10 mouse cellular contexts compared by ENCODE assay signal in genomic region chr12:76552321-76552720, GRCm38 (mm10). TPM values are rescaled to one million over a fixed set of nuclear protein-coding genes. Genes with fewer than 3 reads are reported as not detected.
DNase-seq lines count a peak whose midpoint lies in the region; ATAC-seq and TF ChIP-seq lines count a peak whose summit lies in the region.
"Had no signal": no experiment of that assay in that cellular context is flagged by ENCODE, and none has a peak within 500 bp of the region (broad histone marks: within the 10 kb centered on the region; RNA-seq: fewer than 3 reads in every experiment).

No protein-coding gene starts in this region.

- no peak for DNase-seq in limb, embryonic 10.5 days (ENCODE audit: low spot score)
- DNase-seq in kidney, adult 9 months = peak; percentile 58
- DNase-seq in thymus, postnatal 14 days = no peak
- DNase-seq in cerebellum, postnatal 14 days = no peak
- DNase-seq in forebrain, embryonic 14.5 days (ENCODE audit: low spot score) = no peak

- no peaks in the 10 kb centered on the region for H3K36me3 ChIP-seq in limb, embryonic 13.5 days
- no peaks in the 10 kb centered on the region for H3K36me3 ChIP-seq in limb, embryonic 10.5 days
- H3K36me3 ChIP-seq in small intestine, adult 2 months (ENCODE audit: control insufficient read depth, insufficient read depth, low read length) = peaks cover 1% of the 10 kb centered on the region; the same call in 1 of the 2 replicates
- no peaks in the 10 kb centered on the region for H3K36me3 ChIP-seq in forebrain, embryonic 14.5 days (ENCODE audit: control insufficient read depth, insufficient read depth, low read length)

- peaks cover 48% of the 10 kb centered on the region for H3K4me1 ChIP-seq in limb, embryonic 13.5 days
- H3K4me1 ChIP-seq in limb, embryonic 10.5 days = peaks cover 43% of the 10 kb centered on the region
- peaks cover 46% of the 10 kb centered on the region for H3K4me1 ChIP-seq in small intestine, adult 2 months (ENCODE audit: control insufficient read depth, insufficient read depth, insufficient read length, low read length)
- peaks cover 6% of the 10 kb centered on the region for H3K4me1 ChIP-seq in forebrain, embryonic 14.5 days (ENCODE audit: control insufficient read depth, insufficient read depth, low read length)

- H3K27ac ChIP-seq in limb, embryonic 13.5 days = no peak overlapping the region
- H3K27ac ChIP-seq in limb, embryonic 10.5 days = no peak overlapping the region
- H3K27ac ChIP-seq in small intestine, adult 2 months (ENCODE audit: insufficient read depth, low read depth, low read length) = peak overlapping the region; percentile 69
- no peak overlapping the region for H3K27ac ChIP-seq in forebrain, embryonic 14.5 days (ENCODE audit: low read depth, low read length)

- no peak for TF ChIP-seq POLR2A in small intestine, adult 2 months (IDR thresholded peaks at IDR 0.05; ENCODE audit: low read depth, low read length)

- peak overlapping the region; percentile 32; the same call in 1 of the 2 replicates for H3K9ac ChIP-seq in limb, embryonic 13.5 days
- H3K9ac ChIP-seq in forebrain, embryonic 14.5 days (ENCODE audit: low read length) = no peak overlapping the region

- H3K4me2 ChIP-seq in limb, embryonic 13.5 days (replicated peaks) = no peak overlapping the region
- H3K4me2 ChIP-seq in forebrain, embryonic 14.5 days (ENCODE audit: low read length) = no peak overlapping the region

- H3K9me3 ChIP-seq in limb, embryonic 13.5 days = no peaks in the 10 kb centered on the region
- no peaks in the 10 kb centered on the region for H3K9me3 ChIP-seq in limb, embryonic 10.5 days (replicated peaks)
- no peaks in the 10 kb centered on the region for H3K9me3 ChIP-seq in forebrain, embryonic 14.5 days (replicated peaks; ENCODE audit: control insufficient read depth, low read length)

- H3K4me3 ChIP-seq in limb, embryonic 13.5 days = no peak overlapping the region
- H3K4me3 ChIP-seq in limb, embryonic 10.5 days = no peak overlapping the region
- H3K4me3 ChIP-seq in small intestine, adult 2 months (ENCODE audit: low read depth, low read length) = no peak overlapping the region
- H3K4me3 ChIP-seq in forebrain, embryonic 14.5 days (ENCODE audit: low read depth, low read length) = no peak overlapping the region
- H3K4me3 ChIP-seq: erythroblast, embryonic 14.5 days had no signal

- no peak for TF ChIP-seq CTCF in small intestine, adult 2 months (IDR thresholded peaks at IDR 0.05; ENCODE audit: extremely low read depth, insufficient read length, insufficient replicate concordance, low read depth, low read length)

- WGBS in limb, embryonic 13.5 days = 53% methylated on average over 8 of the region's 8 CpGs
- 84% methylated on average over 8 of the region's 8 CpGs for WGBS in limb, embryonic 10.5 days
- WGBS in small intestine, adult 2 months = 8% methylated on average over 8 of the region's 8 CpGs
- WGBS in forebrain, embryonic 14.5 days = 79% methylated on average over 8 of the region's 8 CpGs

- ATAC-seq in limb, embryonic 13.5 days (ENCODE audit: low FRiP score, low read depth) = peak; percentile 29; the same call in 1 of the 2 replicates
- ATAC-seq in common myeloid progenitor, adult 5-6 weeks (replicated peaks; ENCODE audit: low read depth, poor library complexity, severe bottlenecking) = peak; percentile 60
- no peak for ATAC-seq in forebrain, embryonic 14.5 days
- ATAC-seq: midbrain, embryonic 16.5 days had no signal

- peaks cover 3% of the 10 kb centered on the region; the same call in 1 of the 2 replicates for H3K27me3 ChIP-seq in limb, embryonic 13.5 days
- H3K27me3 ChIP-seq in limb, embryonic 10.5 days (ENCODE audit: low read depth, poor library complexity, severe bottlenecking) = peaks cover 10% of the 10 kb centered on the region
- no peaks in the 10 kb centered on the region for H3K27me3 ChIP-seq in small intestine, adult 2 months (ENCODE audit: control insufficient read depth, insufficient read depth, low read length)
- H3K27me3 ChIP-seq in forebrain, embryonic 14.5 days (replicated peaks; ENCODE audit: control insufficient read depth, insufficient read depth, low read length) = no peaks in the 10 kb centered on the region

RNA-seq across cellular contexts. Expression of gene Plekhg3, which starts 21.6 kb away (rescaled TPM):
- polyA plus RNA-seq in limb, embryonic 13.5 days (2015; fragmentation: Nextera tagmentation; extraction: Ambion mirVana) = 5.6 and 7.2 TPM in 2 replicates
- 5.7 and 6.2 TPM in 2 replicates for polyA plus RNA-seq in limb, embryonic 10.5 days (2016; fragmentation: Nextera tagmentation; extraction: Ambion mirVana)
- total RNA-seq in common myeloid progenitor, adult 5-6 weeks (2017) = 5.2 and 7.4 TPM in 2 replicates
- polyA plus RNA-seq in small intestine, adult 2 months (2012; rRNA removed) = 12.3 and 16.9 TPM in 2 replicates
- 0.47 and 0.64 TPM in 2 replicates for polyA plus RNA-seq in forebrain, embryonic 14.5 days (2014; fragmentation: Nextera tagmentation; extraction: Ambion mirVana)
